Mouse (Mus musculus) embryonic facial prominence, embryonic 15.5 days (tissue): ENCODE data around the gene Tspan18. TPM values are rescaled to one million over a fixed set of nuclear protein-coding genes. Genes with fewer than 3 reads are reported as not detected.

ENCODE experiments used
- ATAC-seq: fragments of 200-750 bp; cut with Nextera tagmentation; 2 replicates; pipeline ENCODE4 v1.8.0; 2017; ENCODE audit warnings: low read depth, moderate TSS enrichment; ENCODE audit not compliant: insufficient number of reproducible peaks, low FRiP score, low TSS enrichment
- H3K27ac ChIP-seq: fragments of 300-500 bp; sonication (generic); replicated peaks from 2 replicates; pipeline ENCODE4 v1.5.1; 2015; ENCODE audit warnings: mild to moderate bottlenecking, inconsistent platforms
- H3K27me3 ChIP-seq: fragments of 300-500 bp; sonication (generic); 2 replicates; pipeline ENCODE4 v1.6.1; 2015; ENCODE audit warnings: inconsistent platforms
- H3K36me3 ChIP-seq: fragments of 300-500 bp; sonication (generic); 2 replicates; pipeline ENCODE4 v1.6.1; 2015; ENCODE audit warnings: mild to moderate bottlenecking, inconsistent platforms
- H3K4me1 ChIP-seq: fragments of 300-500 bp; sonication (generic); 2 replicates; pipeline ENCODE4 v1.6.1; 2015; ENCODE audit warnings: inconsistent platforms
- H3K4me2 ChIP-seq: fragments of 300-500 bp; sonication (generic); replicated peaks from 2 replicates; pipeline ENCODE4 v1.6.1; 2015; ENCODE audit warnings: mild to moderate bottlenecking, inconsistent platforms
- H3K4me3 ChIP-seq: fragments of 300-500 bp; sonication (generic); replicated peaks from 2 replicates; pipeline ENCODE4 v1.5.1; 2015; ENCODE audit warnings: mild to moderate bottlenecking, inconsistent platforms
- H3K9ac ChIP-seq: fragments of 300-500 bp; sonication (generic); 2 replicates; pipeline ENCODE4 v1.6.1; 2015; ENCODE audit warnings: inconsistent platforms
- H3K9me3 ChIP-seq: fragments of 300-500 bp; sonication (generic); replicated peaks from 2 replicates; pipeline ENCODE4 v1.6.1; 2016; ENCODE audit warnings: inconsistent platforms
- whole genome bisulfite sequencing: fragments of 180-500 bp; shearing (Covaris S2); methylation state at CpG from one replicate; pipeline ENCODE4 v1.1.7; 2015; 5-methylcytosine and 5-hydroxymethylcytosine counted together
- polyA plus RNA-seq: library from polyadenylated mRNA; unstranded; fragments of >200 nt; fragmentation: Nextera tagmentation; extraction: Ambion mirVana; gene quantifications from 2 replicates; pipeline ENCODE4 v1.2.1, GENCODE M21; 2015

Gene Tspan18
- 25.5 and 27.6 TPM in 2 replicates for polyA plus RNA-seq

GRCm38 (mm10) chr2:93333817-93334731 lies at the start of gene Tspan18:
TSS of gene Tspan18 (minus strand) at chr2:93334505.
- WGBS: under 1% methylated on average over 93 of the region's 95 CpGs
- H3K27ac ChIP-seq: peak within 1 kb of the TSS; percentile 58
- peak; percentile 81 for ATAC-seq
- H3K9ac ChIP-seq: peak within 1 kb of the TSS; percentile 56
- peaks cover 21% of the 10 kb centered on the region for H3K4me1 ChIP-seq
- H3K36me3 ChIP-seq: no peaks in the 10 kb centered on the region
- peak within 1 kb of the TSS; percentile 67 for H3K4me3 ChIP-seq
- peak within 1 kb of the TSS; percentile 99 for H3K4me2 ChIP-seq
- H3K27me3 ChIP-seq: peaks cover 3% of the 10 kb centered on the region; the same call in 1 of the 2 replicates
- H3K9me3 ChIP-seq: no peaks in the 10 kb centered on the region

DNA sequence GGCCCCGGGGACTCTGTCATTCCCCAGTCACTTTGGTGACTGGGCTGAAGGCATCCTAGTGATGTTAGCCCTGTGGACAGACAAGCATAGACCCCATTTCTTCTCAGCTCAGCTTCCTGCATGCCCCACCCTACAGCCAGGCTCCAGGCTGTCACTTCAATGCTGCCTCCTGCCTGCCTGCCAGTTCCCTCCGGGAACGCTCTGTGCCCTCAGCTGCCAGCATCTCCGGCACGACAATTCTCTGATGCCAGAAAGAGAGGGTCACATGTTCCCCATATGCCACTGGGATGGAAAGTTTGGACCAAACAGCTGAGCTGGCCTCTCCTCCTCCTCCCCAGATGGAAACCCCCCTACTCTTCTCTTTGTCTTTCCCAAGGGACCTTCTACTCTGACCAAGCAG lies 49.5 kb upstream of the Tspan18 start:
- Histone ChIP-seq H3K36me3 (no peaks in the 10 kb centered on the region), H3K27me3 (peaks cover 3% of the 10 kb centered on the region; the same call in 1 of the 2 replicates), H3K4me1 (peaks cover 6% of the 10 kb centered on the region; the same call in 1 of the 2 replicates), H3K27ac (no peak overlapping the region), H3K9me3 (no peaks in the 10 kb centered on the region), H3K4me2 (no peak overlapping the region), H3K4me3 (no peak overlapping the region), H3K9ac (no peak overlapping the region)
- WGBS: 62% methylated on average over 5 of the region's 5 CpGs
- no peak for ATAC-seq

DNA sequence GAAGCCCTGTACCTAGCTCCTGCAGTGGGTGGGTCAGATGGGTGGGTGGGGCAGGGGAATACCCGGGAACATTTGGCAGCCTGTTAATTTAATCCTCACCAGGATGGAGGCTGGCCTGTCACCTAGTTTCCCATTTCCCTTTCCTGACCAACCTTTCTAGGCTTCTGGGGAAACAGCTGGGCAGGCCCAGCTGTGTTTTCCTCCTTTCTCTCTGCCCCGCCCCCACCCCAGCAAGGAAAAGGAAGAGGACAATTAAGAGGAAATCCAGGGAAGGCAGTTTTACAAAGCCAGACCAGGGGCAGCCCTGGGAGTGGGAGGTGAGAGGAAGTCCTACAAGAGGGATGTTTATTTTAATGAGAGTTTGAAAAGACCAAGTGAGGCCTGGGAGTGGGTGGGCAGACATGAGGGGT lies 46.4 kb upstream of the Tspan18 start:
- no peaks in the 10 kb centered on the region for H3K36me3 ChIP-seq
- H3K4me2 ChIP-seq: no peak overlapping the region
- ATAC-seq: no peak
- no peaks in the 10 kb centered on the region for H3K9me3 ChIP-seq
- H3K27ac ChIP-seq: no peak overlapping the region
- WGBS: 11% methylated on average over 2 of the region's 2 CpGs
- H3K9ac ChIP-seq: no peak overlapping the region
- no peaks in the 10 kb centered on the region; the same call in 1 of the 2 replicates for H3K27me3 ChIP-seq
- H3K4me3 ChIP-seq: no peak overlapping the region
- H3K4me1 ChIP-seq: peaks cover 16% of the 10 kb centered on the region

DNA sequence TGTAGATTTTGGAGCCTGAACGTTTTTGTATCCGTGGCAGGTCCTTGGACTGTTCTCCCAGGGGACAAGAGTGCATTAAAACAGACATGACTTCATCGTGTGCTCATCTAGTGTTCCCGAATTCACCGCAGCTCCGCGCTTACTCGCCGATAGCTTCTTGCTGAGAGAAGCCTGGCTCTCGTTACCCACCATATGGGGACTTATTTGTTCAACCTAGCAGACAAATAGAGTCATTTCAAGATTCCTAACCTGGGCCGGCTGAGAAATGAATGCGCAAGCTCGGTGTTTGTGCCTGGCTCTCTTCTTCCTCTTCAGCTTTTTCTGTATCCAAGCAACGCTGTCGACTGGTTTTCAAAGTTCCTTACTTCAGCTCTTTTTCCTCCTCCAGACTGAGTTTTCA lies 43.5 kb upstream of the Tspan18 start:
- Histone ChIP-seq H3K27ac (no peak overlapping the region), H3K27me3 (no peaks in the 10 kb centered on the region), H3K9me3 (no peaks in the 10 kb centered on the region), H3K36me3 (no peaks in the 10 kb centered on the region), H3K4me1 (peaks cover 16% of the 10 kb centered on the region), H3K9ac (no peak overlapping the region), H3K4me3 (no peak overlapping the region), H3K4me2 (no peak overlapping the region)
- 34% methylated on average over 15 of the region's 15 CpGs for WGBS
- no peak for ATAC-seq

DNA sequence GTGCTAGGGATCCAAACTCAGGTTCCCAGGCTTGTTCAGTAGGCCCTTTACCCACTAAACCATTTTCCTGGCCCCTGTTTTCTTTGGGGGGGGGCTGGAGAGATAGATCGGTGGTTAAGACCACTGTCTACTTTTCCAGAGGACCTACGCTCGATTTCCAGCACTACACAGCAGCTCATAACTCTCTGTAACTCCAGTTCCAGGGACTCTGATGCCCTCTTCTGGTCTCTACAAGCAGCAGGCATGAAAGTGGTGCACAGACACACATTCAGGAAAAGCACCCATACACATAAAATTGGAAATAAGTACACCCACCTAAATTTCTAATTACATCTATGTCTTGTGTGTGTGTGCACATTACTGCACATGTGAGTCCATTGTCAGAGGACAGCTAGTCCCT lies 42.9 kb upstream of the Tspan18 start:
- Histone ChIP-seq H3K4me2 (no peak overlapping the region), H3K27me3 (no peaks in the 10 kb centered on the region), H3K36me3 (no peaks in the 10 kb centered on the region), H3K27ac (no peak overlapping the region), H3K4me1 (peaks cover 15% of the 10 kb centered on the region), H3K9me3 (no peaks in the 10 kb centered on the region), H3K9ac (no peak overlapping the region), H3K4me3 (no peak overlapping the region)
- ATAC-seq: no peak
- WGBS: 99% methylated on average over 3 of the region's 3 CpGs

DNA sequence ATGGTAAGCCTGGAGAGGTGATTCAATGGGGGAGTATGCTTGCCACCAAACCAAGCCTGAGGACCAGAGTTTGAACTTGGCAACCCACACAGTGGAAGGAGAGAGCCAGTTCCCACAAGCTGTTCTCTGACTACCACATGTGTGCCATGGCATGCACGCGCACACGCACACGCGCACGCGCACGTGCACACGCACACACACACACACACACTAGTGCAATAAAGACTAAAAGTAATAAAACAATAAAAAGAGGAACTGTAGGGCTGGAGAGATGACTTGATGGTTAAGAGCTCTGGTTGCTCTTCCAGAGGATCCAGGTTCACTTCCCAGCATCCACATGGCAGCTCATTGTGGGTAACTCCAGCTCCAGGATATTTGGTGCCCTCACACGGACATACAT lies 38.6 kb upstream of the Tspan18 start:
- H3K4me1 ChIP-seq: peaks cover 20% of the 10 kb centered on the region
- 95% methylated on average over 10 of the region's 10 CpGs for WGBS
- no peak for ATAC-seq
- H3K4me3 ChIP-seq: no peak overlapping the region
- no peaks in the 10 kb centered on the region for H3K9me3 ChIP-seq
- H3K4me2 ChIP-seq: no peak overlapping the region
- no peaks in the 10 kb centered on the region for H3K27me3 ChIP-seq
- H3K36me3 ChIP-seq: no peaks in the 10 kb centered on the region
- no peak overlapping the region for H3K27ac ChIP-seq
- H3K9ac ChIP-seq: no peak overlapping the region

DNA sequence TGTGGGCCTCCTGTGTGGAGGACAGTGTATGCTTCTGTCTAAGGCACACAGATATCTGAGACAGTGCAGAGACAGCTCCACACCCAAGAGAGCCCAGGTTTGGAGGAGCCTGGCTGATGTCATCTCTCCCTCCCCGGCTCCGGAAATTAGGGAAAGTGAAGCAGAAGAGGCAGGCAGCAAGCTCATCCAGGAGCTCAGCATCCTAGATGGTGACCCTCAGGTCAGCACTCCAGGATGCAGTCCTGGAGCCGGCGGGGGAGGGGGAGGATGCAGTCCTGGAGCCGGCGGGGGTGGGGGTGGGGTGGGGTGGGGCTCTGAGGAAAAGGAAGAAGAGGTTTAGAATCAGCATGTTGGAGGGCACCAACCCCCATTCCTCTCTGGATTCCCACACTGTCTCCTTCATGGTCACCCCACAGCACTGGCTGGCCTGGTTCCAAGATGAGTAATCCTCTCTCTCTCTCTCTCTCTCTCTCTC lies 37.8 kb upstream of the Tspan18 start:
- Histone ChIP-seq H3K4me2 (no peak overlapping the region), H3K9me3 (no peaks in the 10 kb centered on the region), H3K4me1 (peaks cover 16% of the 10 kb centered on the region; the same call in 1 of the 2 replicates), H3K9ac (no peak overlapping the region), H3K36me3 (no peaks in the 10 kb centered on the region), H3K4me3 (no peak overlapping the region), H3K27me3 (no peaks in the 10 kb centered on the region), H3K27ac (no peak overlapping the region)
- no peak; the same call in 1 of the 2 replicates for ATAC-seq
- WGBS: 8% methylated on average over 4 of the region's 6 CpGs

GRCm38 (mm10) chr2:93368954-93369353 lies 34.6 kb upstream of the Tspan18 start:
- Histone ChIP-seq H3K36me3 (no peaks in the 10 kb centered on the region), H3K4me3 (no peak overlapping the region), H3K27me3 (no peaks in the 10 kb centered on the region), H3K4me1 (peaks cover 16% of the 10 kb centered on the region; the same call in 1 of the 2 replicates), H3K27ac (no peak overlapping the region), H3K4me2 (no peak overlapping the region), H3K9me3 (no peaks in the 10 kb centered on the region), H3K9ac (no peak overlapping the region)
- WGBS: 48% methylated on average over 8 of the region's 8 CpGs
- no peak for ATAC-seq

DNA sequence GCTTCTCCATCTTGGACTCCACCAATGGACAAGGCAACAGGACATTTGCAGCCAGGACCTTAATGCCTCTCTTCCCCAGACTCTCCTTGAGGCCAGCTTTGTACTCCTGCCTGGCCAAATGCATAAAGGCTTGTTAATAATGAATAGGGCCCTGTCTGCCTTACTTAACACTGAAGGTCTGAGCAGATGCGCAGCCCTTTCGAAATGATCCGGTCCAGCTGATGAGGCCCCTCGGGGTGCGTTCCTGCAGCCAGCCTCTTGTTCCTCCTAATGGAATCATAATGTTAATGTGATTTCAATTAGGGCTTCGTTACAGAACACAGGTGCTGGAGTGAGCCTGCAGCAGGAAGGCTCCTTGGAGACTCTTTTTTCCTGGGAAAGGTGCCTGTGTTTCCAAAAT lies 33.7 kb upstream of the Tspan18 start:
- 26% methylated on average over 6 of the region's 6 CpGs for WGBS
- no peak overlapping the region for H3K4me2 ChIP-seq
- H3K27ac ChIP-seq: no peak overlapping the region
- H3K36me3 ChIP-seq: no peaks in the 10 kb centered on the region
- peaks cover 16% of the 10 kb centered on the region; the same call in 1 of the 2 replicates for H3K4me1 ChIP-seq
- no peak overlapping the region for H3K9ac ChIP-seq
- ATAC-seq: no peak
- H3K9me3 ChIP-seq: no peaks in the 10 kb centered on the region
- H3K27me3 ChIP-seq: no peaks in the 10 kb centered on the region
- H3K4me3 ChIP-seq: no peak overlapping the region

DNA sequence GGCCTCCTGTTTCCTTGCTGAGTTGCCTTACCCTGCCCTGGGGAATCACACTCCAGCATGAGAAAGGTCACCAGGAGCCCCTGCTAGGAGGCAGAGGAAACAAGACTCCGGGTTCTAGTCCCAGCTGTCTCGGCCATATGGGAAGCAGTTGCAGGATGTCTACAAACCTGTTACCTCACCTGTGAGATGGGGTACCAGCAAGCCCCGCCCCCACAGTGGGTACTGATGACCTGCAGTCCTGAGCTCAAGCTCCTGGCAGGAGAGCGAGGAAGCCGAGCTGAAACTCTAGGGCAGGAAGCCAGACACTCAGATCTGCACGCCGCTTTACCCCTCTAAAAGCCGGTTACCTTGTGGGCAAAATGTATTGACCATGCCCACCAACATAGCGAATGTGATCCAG lies 31.1 kb upstream of the Tspan18 start:
- Histone ChIP-seq H3K9me3 (no peaks in the 10 kb centered on the region), H3K36me3 (no peaks in the 10 kb centered on the region), H3K27me3 (no peaks in the 10 kb centered on the region), H3K9ac (no peak overlapping the region), H3K4me3 (no peak overlapping the region), H3K4me2 (no peak overlapping the region), H3K27ac (no peak overlapping the region), H3K4me1 (peaks cover 13% of the 10 kb centered on the region; the same call in 1 of the 2 replicates)
- ATAC-seq: no peak; the same call in 1 of the 2 replicates
- 60% methylated on average over 9 of the region's 9 CpGs for WGBS

DNA sequence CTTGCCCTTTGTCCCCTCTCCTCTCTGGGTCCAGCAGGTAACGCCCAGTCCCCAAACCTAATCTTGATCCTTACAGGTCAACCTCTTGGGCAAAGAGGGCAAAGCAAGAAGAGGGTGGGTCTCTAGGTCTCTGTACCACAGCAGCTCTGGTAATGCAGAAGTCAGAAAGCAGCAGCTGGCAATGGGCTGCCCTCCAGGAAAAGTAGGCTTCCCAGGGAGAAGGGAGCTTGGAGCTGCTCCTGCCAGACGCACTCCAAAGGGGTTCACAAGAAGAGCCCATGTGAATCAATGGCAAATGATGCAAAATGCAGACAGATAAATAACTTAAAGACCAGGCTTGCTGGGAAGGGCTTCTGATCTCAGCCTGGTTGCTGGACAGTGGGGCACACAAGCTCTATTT lies 30.6 kb upstream of the Tspan18 start:
- Histone ChIP-seq H3K36me3 (no peaks in the 10 kb centered on the region), H3K27ac (no peak overlapping the region), H3K4me1 (peaks cover 13% of the 10 kb centered on the region; the same call in 1 of the 2 replicates), H3K27me3 (no peaks in the 10 kb centered on the region), H3K4me3 (no peak overlapping the region), H3K4me2 (no peak overlapping the region), H3K9ac (no peak overlapping the region), H3K9me3 (no peaks in the 10 kb centered on the region)
- WGBS: 65% methylated on average over 2 of the region's 2 CpGs
- no peak for ATAC-seq
